Mouse (Mus musculus): ENCODE results near the gene Cbx2.

DNA sequence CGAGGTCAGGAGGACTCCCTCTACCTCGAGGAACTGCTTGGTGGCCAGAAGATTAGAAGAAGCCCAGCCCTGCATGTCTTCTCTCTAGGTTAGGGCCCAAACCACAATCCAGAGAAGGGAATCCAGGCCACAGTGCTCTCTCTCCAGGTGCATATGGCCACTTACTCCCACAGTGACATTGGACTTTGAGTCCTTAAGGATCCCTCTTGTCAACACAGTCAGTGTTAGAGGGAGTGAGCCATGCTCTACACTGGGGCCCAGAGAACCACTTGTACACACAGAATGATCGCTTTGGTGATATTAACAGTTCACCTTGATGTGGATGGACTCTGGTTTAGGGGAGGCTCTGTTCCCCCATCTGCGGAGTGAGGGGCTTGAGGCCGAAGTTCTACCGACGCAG is 49.5 kb downstream of the Cbx2 start:
- TF ChIP-seq CTCF (IDR thresholded peaks at IDR 0.05; ENCODE audit: low read depth, low read length) (no peak), GATA1 (IDR thresholded peaks at IDR 0.05; ENCODE audit: borderline replicate concordance, low read length) (no peak), TAL1 (conservative IDR thresholded peaks at IDR 0.05; ENCODE audit: low read depth, low read length) (no peak), POLR2AphosphoS5 (IDR thresholded peaks at IDR 0.05; ENCODE audit: insufficient replicate concordance, low read depth, low read length) (no peak), GATA2 (IDR thresholded peaks at IDR 0.05; ENCODE audit: borderline replicate concordance, low read depth, low read length) (no peak)

Measured in G1E (cell line).